Mouse (Mus musculus) heart, postnatal 14 days (tissue): Measurements from ENCODE around the gene Dennd5b. TPM values are rescaled to one million over a fixed set of nuclear protein-coding genes. Genes with fewer than 3 reads are reported as not detected.

Experiments
- total RNA-seq, 2 experiments: library from RNA; stranded (reverse); gene quantifications; 2 replicates each; pipeline ENCODE4 v1.2.3; 2021

Dennd5b gene
- total RNA-seq, 2 experiments from 2014 or later: 20.5 to 23.3 TPM

Other genes with a start within 250 kb of the Dennd5b start
- gene Caprin2, start 205.4 kb downstream of the Dennd5b start, total RNA-seq: 1 to 10 TPM; 5.7 to 6.5 TPM
- 1 to 10 TPM; 6.4 to 6.9 TPM for gene Sinhcaf, start 155.2 kb downstream of the Dennd5b start, total RNA-seq
- gene Gm10203, start 28.5 kb upstream of the Dennd5b start, total RNA-seq: not detected
- gene Etfbkmt, start 38.2 kb upstream of the Dennd5b start, total RNA-seq: 10 to 100 TPM; 31.2 to 31.9 TPM
- gene Amn1, start 87.0 kb upstream of the Dennd5b start, total RNA-seq: 10 to 100 TPM; 19.5 to 21.7 TPM
- 10 to 100 TPM; 32.8 to 38.6 TPM for gene Resf1, start 207.7 kb upstream of the Dennd5b start, total RNA-seq